Mouse (Mus musculus) CD8-positive naive resting alpha-beta T cell, adult 2 months (primary cell): ENCODE measurements around the gene Eipr1.
"Not testable (repeated sequence)": the region's sequence is repeated elsewhere in the genome, so short reads cannot be mapped to it uniquely, and the experiment has no call there.

Experiments used
- DNase-seq, 2 experiments: peaks; one replicate each; pipeline ENCODE4 v3.0.0; 2022; ENCODE audit warnings: low read depth in 2 of 2, low spot score in 2 of 2

Gene Eipr1

DNA sequence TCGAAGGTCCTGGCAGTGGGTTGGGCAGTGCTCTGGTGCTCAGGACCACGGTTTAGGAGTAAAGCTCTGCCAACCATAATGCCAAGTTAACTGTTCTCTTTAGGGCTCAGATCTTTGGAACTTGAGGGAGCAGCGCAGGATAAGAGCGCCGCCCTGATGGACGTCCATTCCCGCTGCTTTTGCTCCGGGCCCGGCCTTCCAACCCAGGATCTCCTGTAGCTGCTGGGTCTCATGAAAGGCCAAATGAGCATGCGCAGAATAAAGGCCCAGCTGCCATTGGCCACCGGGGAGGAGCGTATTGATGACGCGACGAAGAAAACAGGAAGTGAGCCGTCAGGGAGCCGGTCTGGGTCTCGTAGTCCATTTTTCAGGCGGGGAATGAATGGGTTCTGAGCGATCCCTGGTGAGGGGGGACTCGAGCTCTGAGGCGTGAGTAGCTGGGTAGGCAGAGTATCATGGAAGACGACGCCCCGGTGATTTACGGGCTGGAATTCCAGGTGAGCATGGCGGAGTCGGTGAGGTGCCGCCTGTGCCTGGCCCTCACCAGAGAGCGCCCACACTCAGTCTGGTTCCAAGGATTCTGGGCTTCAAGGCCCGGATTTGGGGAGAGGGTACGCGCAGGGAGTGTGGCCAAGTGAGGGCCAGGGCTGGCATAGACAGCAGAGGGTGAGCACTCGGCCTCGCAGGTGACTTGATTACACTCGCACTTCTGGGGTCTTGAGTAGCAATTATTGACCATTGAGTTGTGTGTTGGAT is at the start of gene Eipr1:
Gene Eipr1 (plus strand): TSS at position 296 of the 756 bp plus-strand sequence.
- peak; percentile 82 to 83 for DNase-seq

DNA sequence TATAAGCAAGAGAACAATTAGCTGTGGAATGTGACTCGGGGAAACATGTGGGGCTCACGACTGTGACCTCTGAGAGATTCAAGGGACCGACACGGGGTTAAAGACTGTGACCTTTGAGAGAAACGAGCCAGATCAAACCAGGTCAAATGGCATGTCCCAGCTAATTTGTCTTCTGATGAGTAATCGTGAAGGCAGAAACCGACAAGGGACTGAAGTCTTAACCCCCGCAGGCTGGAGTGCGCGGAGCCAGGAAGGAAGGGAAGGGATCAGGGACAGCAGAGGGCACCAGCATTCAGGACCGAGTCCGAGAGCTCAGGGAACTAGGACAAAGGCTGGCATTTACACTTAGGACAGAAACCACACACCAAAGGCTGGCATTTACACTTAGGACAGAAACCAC is 47.2 kb upstream of the Eipr1 start:
- DNase-seq: no peak

DNA sequence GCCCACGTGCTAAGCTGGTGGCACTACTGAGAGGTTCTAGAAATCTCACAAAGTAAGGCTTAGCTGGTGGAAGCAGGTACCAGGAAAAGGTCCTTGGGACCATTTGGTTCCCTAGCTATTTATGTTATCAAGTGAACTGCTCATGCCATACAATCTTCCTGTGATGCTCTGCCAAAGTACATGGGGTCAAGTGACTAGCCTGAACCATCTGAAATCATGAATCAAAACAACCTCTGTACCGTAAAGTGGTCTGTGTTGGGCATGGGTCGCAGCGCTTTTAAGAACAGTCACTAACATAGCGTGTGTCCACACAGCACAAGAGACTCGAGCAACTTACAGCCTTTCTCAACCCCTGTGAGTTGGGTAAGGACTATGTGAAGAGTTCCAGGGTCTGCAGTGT is 46.4 kb upstream of the Eipr1 start:
- no peak for DNase-seq

DNA sequence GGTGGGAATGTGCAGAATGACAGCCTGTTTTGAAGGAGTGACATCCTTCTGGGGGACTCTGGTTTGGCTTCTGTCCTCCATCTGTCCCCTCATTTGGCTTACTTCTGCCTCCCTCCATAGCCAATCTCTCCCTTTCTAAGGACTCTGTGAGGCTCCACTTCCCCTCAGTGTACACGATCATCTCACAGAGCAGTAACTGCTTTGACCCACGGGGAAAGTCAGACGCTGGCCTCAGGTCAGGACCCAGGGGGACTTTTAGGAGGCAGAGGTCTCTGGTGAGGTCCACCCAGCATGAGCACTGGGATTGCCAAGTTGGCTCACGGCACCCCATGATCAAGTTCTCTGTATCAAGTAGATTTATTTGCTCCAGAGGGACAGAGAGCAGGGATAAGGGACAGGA is 43.4 kb upstream of the Eipr1 start:
- DNase-seq: no peak

DNA sequence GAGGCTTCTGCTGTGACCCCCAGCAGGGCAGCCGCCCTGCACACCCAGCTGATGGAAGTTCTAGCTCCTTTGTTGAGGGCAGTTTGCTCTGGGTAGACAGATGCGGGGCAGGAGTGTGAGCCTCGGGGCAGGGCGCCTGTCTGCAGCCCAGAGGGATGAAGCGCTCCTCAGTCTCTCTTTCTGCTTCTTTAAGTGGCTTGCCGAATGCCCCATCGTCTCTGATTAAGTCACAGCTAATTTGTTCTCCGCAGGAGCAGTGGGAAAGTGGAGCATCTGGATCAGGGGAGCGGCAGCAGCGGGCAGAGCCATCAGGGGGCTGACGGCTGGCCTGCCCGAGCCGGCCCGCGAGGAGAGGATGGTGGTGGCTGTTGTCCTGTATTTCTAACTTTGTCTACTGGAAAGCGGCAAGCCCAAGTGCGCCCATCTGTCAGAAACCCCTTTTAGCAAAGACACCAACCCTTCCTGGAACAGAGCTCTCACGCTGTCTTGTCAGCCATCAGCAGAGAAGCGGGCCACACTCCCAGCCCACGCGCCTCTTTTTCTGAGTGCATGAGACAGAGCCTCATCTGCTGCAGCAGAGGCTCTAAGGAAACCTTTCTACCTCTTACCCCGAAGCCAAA is 40.9 kb upstream of the Eipr1 start:
- DNase-seq: no peak

DNA sequence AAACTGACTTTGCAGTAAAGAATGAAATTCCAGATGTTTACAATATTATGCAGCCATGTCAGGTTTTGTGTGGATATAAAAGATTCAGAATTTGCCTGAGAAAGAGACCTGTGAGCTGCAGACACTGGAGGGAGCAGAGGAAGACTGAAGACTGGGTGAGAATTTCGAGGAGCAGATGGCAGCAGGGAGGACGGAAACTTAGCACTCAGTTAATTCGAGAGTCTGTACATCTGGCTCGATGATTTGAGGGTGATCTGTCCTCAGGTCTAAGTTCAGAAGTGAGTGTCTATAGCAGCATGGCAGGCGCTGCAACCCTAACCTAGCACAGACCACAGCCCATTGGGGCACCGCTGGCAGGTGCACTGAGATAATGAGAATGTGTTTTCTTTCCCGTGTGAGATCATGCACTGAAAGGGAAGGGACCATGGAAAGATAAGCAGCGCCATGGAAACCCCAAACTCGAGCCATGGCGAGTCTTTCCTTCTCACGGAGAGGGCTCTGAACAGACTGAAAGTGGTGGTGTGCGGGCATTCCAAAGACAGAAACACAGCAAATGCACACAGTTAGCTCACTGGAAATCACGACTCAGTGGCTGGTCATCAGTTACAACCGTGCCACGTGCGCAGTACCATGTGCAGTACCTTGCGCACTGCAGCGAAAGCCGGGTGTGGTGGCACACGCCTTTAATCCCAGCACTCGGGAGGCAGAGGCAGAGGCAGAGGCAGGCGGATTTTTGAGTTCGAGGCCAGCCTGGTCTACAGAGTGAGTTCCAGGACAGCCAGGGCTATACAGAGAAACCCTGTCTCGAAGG is 36.6 kb upstream of the Eipr1 start:
- no peak for DNase-seq

DNA sequence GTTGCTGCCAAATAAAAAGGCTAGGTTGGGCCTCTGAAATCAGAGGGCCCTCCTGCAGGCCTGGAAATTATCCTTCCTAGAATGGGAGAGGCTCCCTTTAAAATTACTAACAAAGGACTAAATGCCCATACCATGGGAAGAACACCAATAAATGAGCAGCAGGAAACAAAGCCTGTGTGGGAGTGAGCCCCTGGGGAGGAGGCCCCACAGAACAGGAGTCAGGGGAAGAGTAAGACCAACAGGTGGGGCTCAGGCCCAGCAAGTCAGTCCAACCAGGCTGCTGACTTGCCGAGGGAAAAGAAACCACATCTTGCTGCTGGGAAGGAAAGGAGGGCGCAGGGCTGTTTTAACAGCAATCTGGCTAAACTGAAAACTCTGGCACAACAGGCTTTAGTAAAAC is 34.5 kb upstream of the Eipr1 start:
- DNase-seq: no peak

DNA sequence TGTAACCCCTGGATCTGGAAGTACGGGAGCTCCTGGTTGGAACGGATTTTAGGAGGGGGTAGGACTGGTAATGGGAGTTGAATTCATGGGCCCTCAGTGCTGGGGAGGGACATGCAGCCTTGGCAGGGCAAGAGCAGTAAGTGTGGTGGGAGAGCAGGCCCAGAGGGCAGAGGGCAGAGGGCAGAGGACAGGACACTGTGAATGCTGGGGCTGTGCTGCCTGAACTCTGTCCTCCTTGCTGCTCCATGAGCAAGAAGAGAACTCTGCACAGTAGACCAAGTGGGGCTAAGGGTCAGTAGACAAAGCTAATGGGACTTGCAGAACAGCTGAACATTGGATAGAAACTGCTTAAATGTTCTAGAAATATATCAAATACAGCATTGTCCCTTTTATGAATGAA is 33.5 kb upstream of the Eipr1 start:
- no peak for DNase-seq

DNA sequence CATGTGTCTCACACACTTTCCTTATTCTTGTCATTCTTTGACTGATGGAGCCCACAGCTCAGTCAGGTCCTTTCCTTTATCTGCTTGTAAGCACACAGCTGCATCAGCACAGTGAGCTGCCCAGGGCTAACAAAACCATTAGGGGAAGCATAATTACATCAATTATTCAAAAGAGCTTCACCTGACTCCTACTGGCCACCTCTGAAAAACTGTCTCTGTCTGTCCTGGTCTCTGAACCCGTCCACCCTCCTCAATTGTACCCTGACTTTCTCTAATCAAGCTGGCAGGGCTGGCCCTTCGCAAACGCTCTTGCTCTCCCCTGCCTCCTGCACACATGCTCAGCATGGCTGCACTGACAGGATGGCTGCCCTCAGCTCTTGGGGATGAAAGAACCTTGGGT is 27.2 kb upstream of the Eipr1 start:
- DNase-seq: no peak

DNA sequence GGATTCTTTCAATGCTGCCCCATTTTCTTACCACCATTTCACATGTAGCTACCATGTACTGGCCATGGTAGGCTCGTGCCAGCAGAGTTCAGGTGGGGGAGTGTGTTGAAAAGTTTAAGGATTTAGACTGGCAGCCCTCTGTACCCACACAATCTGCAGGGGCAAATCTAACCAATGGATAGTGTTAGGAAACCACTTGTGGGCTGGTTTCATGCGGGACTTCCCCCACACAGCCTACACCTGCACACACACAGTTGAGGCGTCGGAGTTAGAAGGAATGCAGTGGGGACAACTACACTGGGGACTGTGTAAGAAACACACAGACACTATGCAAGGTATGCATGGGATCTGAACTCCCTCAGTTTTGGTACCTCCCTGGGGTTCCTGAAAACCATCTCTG is 25.4 kb upstream of the Eipr1 start:
- DNase-seq: no peak

DNA sequence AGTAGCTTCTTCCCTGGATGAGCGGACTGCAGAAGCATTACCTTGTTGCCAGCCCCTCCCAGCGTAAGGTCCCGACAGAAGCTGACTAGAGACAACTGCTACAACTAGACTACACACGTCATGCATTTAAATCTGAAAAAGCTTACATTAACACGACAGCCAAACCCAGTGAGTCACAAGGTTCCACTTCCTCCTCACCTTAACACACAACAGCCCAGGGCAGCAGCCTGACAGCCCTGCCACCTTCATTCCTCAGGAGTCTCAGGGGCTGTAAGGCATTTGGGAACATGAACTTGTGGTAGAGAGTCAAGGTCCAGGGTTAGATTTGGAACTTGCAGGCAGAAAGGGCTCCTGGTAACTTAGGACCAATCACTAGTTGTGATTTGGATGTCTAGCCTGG is 24.5 kb upstream of the Eipr1 start:
- no peak for DNase-seq

DNA sequence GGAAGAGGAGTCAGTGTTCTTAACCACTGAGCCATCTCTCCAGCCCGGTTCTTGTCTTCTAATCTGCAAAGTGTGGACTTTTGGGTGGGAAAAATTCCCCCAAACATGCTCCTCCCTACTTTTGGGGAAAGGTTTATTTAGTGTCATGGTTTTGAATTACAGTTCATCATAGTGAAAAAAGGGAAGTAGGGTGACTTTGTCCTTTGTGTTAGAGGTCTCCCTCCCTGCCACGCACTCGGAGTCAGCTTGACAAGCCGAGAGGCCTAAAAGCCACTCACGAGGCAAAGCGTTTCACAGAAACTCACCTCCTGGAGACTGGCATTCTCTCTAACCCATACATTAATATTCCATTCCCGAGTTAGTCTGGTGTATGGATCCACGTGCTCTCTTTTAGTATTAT is 19.0 kb upstream of the Eipr1 start:
- DNase-seq: no peak

DNA sequence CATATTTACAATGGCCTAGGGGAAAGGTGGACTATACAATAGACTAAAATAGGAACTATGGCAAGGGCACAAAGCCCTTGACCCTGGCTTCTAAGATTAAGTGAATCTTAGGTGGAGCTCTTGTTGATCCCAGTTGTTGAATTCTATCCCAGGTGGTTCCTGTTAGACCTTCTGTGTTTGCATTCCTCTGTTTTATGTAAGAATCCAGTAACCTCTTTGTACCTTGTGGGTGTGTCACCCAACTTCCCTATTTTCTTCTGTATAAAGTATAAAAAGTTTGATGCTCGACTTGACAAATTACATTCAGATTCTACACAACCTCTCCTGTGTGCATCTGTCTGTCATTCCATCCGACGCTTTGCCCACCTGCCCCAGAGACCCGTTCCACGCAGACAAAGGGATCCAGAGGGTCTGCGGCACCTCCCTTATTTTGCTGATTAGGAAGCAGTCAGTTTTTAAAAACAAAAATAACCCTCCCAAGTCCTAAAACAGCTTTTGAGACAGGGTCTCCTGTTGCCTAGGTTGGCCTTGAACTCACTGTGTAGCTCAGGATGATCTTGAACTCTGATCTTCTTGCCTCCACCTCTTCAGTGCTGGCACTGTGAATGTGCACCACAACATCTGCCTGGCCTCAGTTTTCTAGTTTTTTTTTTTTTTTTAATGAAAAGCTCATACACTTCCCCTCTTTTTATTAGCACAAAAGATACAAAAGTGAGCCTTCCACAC is 17.9 kb upstream of the Eipr1 start:
- DNase-seq: not testable (repeated sequence)

DNA sequence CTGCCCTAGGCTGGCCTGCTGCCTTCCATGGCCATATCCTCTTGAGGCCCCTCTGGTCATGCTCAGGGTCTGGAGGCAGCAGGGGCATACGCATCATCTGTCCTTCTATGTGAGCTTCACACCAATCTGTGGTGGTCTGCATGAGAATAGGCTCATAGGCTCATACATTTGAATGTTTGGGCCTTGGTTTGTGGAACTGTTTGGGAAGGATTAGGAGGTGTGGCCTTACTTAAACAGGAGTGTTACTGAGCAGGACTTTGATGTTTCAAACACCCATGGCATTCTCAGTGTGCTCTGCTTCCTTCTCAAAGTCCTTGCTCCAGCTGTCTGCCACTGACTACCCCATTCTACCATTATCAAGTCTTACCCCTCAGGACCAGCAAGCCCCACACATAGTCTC is 17.3 kb upstream of the Eipr1 start:
- no peak for DNase-seq

DNA sequence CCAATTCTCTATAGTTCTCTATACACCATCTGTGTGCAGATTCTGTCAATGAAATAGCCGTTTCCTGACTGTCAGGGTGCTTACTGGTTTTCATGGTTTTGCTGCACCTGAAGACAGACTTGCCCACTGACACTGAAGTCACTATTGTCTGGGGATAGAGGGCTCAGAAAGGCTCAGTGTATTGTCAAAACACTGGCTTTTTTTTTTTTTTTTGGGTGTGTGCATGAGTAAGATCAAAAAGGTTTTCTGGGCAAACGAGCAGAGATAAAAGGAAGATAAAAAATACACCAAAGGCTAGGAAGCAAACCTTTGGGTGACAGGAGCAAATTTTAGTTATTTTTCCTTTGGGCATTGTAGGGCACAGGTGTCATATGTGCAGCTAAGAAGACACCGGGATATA is 16.3 kb upstream of the Eipr1 start:
- DNase-seq: no peak

DNA sequence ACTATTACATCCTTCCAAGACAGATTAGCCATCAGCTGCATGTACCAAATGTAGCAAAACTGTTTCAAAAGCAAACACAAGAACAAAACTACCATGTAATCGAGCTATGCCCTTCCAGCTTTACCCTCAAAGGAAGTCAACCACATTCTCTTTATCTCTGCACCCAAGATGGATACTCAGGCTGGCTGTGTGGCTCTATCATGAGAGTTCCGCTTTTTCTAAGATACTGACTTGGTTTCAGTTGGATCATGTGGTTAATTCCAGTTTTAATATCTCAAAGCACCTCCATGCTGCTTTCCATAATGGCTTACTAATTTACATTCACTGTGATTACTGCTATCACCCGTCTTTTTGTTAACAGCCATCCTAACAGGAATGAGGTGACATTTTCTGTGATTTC is 8.3 kb upstream of the Eipr1 start:
- no peak for DNase-seq

DNA sequence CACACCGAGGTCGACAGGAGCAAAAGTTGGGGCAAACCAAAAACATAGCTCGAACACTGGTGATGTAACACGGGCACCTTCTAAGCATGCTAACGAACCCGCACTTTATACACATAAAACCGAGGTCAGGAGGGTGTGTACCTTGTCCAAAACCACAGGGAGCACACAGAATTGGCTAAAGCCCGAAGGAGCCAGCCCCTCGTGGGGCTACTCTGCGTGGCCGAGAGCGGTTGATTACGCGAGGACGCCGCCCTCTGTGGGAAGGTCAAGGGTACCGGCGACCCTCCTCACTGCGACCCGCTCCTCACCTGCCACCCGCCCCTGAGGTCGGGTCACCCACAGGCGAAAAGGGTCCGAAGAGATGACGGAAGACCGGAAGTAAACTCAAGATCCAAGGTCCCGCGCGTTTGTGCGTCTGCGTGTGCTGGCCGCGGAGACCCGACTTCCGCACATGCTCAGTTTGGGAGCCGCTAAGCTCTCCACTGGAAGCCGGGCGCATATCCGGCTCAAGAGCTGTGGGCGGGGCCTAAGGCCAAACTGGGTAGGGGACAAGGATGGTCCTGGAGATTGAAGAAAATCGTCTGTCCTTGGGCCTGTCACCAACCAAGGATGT is 1.5 kb upstream of the Eipr1 start, which contains the start of gene Trappc12:
Gene Trappc12 (minus strand): TSS at position 452 of the 613 bp plus-strand sequence.
- DNase-seq: peak; percentile 65 to 67

DNA sequence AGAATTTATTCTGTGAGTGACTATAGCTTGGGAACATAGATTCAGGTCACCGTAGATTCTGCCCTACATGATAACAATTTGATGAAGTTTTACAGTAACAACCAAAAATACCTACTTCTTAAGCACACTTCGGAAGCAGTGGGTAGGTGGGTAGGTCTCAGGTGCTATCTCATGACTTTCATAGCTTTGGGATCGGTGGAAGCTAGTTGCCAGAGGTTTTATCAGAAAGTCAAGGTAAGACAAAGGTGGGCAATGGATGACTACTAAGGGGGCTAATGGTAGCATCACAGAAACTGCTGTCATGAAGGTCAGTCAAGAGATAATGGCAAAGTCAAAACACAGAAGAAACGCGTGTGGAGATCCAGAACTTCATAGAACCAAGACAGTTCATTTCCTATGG is 727 bp upstream of the Eipr1 start:
- no peak for DNase-seq

DNA sequence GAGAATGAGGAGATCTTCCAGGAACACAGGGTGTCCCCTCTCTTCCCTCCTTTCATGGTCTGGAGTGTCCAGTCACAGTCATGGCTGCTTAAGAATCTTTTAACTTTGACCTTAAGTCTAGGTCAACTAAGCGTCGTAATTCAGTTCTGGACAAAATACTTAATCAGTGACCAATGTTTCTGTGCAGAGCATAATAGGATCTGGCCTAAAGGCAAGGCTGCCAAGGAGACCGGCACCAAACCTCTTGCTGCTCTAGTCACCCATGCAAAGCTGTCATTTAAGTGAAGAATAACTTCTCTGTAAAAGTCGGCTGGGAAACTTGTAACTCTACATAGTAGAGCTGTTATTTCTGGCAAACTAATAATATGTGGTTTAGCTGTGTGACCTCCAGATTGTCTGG is 4.4 kb downstream of the Eipr1 start:
- DNase-seq: no peak

DNA sequence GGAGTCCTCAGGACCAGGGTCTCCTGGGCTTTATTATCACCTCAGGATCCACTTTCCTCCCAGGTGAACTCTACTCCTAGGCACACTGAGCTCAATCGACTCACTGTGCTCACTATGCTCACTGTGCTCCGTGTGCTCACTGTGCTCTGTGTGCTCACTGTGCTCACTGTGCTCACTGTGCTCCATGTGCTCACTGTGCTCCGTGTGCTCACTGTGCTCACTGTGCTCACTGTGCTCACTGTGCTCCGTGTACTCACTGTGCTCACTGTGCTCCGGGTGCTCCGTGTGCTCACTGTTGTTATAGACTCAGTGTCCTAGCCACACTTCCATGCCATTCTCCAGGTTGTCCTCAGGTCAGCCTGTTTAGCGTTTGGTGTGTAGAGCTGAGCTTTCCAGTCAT is 18.4 kb downstream of the Eipr1 start:
- no peak for DNase-seq

DNA sequence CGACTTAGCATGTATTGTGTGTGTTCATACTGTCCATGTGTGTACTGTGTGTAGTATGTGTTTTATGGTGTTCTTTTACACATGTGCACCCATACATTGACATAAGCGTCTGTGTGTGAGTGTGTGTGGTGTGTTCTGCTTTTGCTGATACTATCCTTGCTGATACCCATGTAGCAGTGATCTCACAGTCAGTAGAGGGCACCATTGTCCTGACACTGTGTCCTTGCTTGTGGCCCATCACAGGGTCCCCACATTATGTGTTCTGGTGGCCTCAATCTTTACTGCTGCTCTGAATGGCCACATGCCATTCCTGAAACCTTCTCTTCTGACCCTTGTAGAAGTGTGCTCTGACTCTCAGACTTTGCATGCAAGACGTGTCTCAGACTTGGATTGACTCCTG is 22.2 kb downstream of the Eipr1 start:
- DNase-seq: peak in 1 of 2 experiments; percentile 14
